Mouse (Mus musculus): ENCODE data around the gene Bend7. TPM values are rescaled to one million over a fixed set of nuclear protein-coding genes. Genes with fewer than 3 reads are reported as not detected.
A peak's percentile ranks its signal among the peaks of the same experiment; 100 is the strongest.

The Bend7 gene
- polyA plus RNA-seq, 1 experiment from 2014 or later, result 5.9 TPM

DNA sequence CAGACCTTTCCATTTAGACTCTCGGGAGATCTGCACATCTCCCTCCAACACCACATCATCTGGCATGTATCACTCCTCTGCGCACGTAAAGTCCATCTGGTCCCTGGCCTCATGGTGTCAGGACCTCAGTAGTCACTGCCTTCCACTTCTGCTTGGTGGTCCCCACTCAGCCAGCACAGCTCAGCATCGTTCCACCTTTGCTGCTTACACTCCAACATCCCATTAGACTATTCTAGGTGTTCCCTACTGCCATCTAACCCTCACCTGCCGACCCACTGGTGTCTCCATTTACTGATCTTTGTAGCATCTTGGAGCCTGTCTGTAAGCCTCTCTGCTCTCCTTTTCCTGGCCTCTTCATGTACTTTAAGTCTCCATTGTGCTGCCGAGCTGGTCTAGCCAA, 67.4 kb downstream of the Bend7 start:
- ATAC-seq (replicated peaks), result no peak
- 91% methylated on average over 6 of the region's 6 CpGs for WGBS

DNA sequence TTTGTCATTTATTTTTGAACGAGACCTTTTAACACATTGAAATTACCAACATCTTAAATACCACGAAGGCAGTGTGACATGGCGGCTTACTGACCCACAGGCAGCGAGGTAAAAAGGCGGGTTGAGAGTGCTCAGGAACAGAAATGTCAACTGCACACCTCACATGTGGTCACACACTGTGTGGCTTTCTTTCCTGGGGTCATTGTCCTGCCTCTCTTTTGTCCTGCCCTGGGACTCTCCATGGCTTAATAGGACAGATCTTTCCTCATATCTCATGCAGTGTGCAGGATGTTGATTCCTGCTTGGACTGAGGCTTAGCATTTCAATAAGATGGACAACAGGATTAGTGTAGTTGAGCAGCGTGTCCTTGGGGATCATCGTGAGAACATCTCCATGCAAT, 69.6 kb downstream of the Bend7 start:
- Histone ChIP-seq H3K36me3 (replicated peaks) (no peaks in the 10 kb centered on the region), H3K4me2 (no peak overlapping the region), H3K27ac (no peak overlapping the region), H3K9ac (no peak overlapping the region), H3K4me1 (peaks cover 4% of the 10 kb centered on the region; the same call in 1 of the 2 replicates), H3K27me3 (replicated peaks) (no peaks in the 10 kb centered on the region), H3K9me3 (no peaks in the 10 kb centered on the region), H3K4me3 (no peak overlapping the region)
- 21% methylated on average over 7 of the region's 7 CpGs for WGBS
- ATAC-seq (replicated peaks), result peak; percentile 28; the same call in 1 of the 2 replicates

More for the DNA sequence above, 67.4 kb downstream of the Bend7 start:
- Histone ChIP-seq H3K4me3 (no peak overlapping the region), H3K36me3 (replicated peaks) (no peaks in the 10 kb centered on the region), H3K9ac (no peak overlapping the region), H3K4me2 (no peak overlapping the region), H3K27me3 (replicated peaks) (no peaks in the 10 kb centered on the region), H3K9me3 (no peaks in the 10 kb centered on the region), H3K4me1 (peaks cover 4% of the 10 kb centered on the region; the same call in 1 of the 2 replicates), H3K27ac (no peak overlapping the region)

DNA sequence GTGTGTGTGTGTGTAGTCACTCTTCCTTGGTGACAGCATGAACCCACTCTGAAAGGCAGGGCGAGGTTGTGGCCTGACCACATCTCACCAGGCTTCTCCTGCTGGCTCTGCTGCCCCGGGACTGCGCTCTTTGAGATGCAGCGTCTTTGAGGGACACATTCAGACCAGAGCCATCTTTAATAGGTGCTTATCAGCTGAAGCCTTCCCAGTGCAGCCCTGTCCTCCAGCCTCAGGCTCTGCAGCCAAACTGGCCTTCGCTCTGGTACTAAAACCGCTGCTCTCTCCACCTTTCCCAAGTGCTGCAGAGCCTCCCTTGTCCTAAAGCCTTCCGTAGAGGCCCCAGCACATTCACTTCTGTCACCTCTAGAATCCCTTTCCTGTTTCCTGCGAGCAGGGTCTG, 74.0 kb downstream of the Bend7 start:
- Histone ChIP-seq H3K4me3 (no peak overlapping the region), H3K4me1 (no peaks in the 10 kb centered on the region), H3K9ac (no peak overlapping the region), H3K27me3 (replicated peaks) (no peaks in the 10 kb centered on the region), H3K27ac (no peak overlapping the region), H3K36me3 (replicated peaks) (no peaks in the 10 kb centered on the region), H3K9me3 (no peaks in the 10 kb centered on the region), H3K4me2 (no peak overlapping the region)
- no peak for ATAC-seq (replicated peaks)
- 88% methylated on average over 8 of the region's 8 CpGs for WGBS

DNA sequence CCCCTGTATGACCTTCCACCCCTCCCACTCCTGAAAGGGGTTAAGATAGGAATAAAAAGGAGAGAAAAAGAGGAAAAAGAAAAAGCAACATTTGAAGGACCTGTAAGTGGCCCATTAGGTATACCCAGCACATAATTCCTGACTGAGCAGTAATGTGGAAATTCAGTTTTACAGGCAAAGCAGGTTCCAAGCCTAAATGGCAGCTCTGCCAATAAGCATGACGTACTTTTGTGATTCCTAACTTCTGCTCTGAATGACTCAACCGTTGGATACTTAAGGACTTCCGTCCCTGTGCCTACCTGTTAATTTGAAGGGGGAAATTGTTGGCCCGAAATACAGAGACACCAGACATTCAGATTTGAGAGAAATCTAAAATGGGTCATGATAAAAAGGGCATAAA, 74.9 kb downstream of the Bend7 start:
- no peaks in the 10 kb centered on the region for H3K36me3 ChIP-seq (replicated peaks)
- no peaks in the 10 kb centered on the region for H3K27me3 ChIP-seq (replicated peaks)
- WGBS, result 91% methylated on average over 4 of the region's 4 CpGs
- H3K9me3 ChIP-seq, result no peaks in the 10 kb centered on the region
- no peak overlapping the region for H3K4me3 ChIP-seq
- no peak overlapping the region for H3K27ac ChIP-seq
- H3K4me1 ChIP-seq, result no peaks in the 10 kb centered on the region
- no peak overlapping the region for H3K9ac ChIP-seq
- ATAC-seq (replicated peaks), result no peak
- H3K4me2 ChIP-seq, result no peak overlapping the region

DNA sequence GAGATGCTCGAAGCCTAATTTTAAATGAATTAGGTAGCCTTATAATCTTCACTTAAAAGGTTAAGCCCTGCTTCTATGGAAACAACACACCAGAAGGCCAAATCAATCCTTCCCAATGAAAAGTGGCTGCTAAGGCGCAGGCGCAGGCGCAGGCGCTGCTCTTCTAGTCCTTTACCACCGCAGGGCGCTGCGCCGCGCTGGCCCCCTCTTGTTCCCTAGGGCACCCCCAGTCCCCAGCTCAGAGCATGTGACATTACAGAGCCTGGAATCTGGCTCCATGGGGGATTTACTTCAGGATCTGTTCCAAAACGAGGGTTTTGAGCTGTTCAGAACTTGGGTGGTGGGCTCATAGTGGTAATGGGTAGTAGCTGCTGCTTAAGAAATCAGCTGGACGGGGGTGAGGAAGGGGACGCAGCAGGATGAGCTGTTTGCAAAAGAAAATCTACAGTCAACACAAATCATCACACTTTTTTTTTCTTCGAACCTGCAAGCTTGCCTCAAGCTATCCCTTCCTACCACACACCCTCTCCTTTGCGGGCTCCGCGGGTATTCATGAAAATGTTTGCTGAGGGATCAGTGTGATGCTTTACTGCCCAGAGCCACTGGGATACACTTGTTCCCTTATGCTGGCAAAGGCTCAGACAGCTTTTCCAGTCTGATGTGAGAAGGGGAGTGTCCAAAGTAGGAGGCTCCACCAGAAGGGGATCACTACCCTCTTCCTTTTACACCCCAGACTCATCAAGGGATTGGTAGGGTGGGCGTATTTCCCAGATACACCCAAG, 85.0 kb downstream of the Bend7 start:
- peak overlapping the region; percentile 26 for H3K4me3 ChIP-seq
- H3K27ac ChIP-seq, result no peak overlapping the region

DNA sequence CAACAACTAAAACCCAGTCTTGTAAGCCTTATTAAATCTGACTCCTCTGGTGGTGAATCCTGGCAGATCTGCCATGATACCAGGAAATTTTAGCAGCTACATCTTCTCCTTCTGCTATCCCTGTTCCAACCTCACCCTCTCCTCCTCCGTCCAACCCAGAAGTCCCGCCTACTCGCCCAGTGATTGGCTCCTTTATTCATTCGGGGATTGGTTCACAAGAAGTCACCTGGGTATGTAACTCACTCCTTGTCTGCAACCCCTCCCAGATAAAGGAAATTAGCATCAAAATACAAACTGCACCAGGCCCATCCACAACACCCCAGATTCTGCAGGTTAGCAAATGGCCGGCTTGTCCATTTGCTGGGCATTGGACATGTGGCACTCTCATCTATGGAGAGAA, 98.7 kb downstream of the Bend7 start:
- H3K4me2 ChIP-seq, result no peak overlapping the region
- no peak for ATAC-seq (replicated peaks)
- no peaks in the 10 kb centered on the region for H3K36me3 ChIP-seq (replicated peaks)
- no peak overlapping the region for H3K9ac ChIP-seq
- no peaks in the 10 kb centered on the region for H3K27me3 ChIP-seq (replicated peaks)
- 45% methylated on average over 5 of the region's 5 CpGs for WGBS
- H3K4me1 ChIP-seq, result peaks cover 5% of the 10 kb centered on the region; the same call in 1 of the 2 replicates
- no peak overlapping the region for H3K4me3 ChIP-seq
- H3K9me3 ChIP-seq, result no peaks in the 10 kb centered on the region
- no peak overlapping the region for H3K27ac ChIP-seq

More for the DNA sequence above, 85.0 kb downstream of the Bend7 start:
- no peak overlapping the region for H3K9ac ChIP-seq
- no peaks in the 10 kb centered on the region for H3K27me3 ChIP-seq (replicated peaks)
- H3K4me2 ChIP-seq, result peak overlapping the region; percentile 42
- peak; percentile 78 for ATAC-seq (replicated peaks)
- WGBS, result 49% methylated on average over 18 of the region's 18 CpGs
- H3K4me1 ChIP-seq, result no peaks in the 10 kb centered on the region
- no peaks in the 10 kb centered on the region for H3K9me3 ChIP-seq
- H3K36me3 ChIP-seq (replicated peaks), result no peaks in the 10 kb centered on the region

DNA sequence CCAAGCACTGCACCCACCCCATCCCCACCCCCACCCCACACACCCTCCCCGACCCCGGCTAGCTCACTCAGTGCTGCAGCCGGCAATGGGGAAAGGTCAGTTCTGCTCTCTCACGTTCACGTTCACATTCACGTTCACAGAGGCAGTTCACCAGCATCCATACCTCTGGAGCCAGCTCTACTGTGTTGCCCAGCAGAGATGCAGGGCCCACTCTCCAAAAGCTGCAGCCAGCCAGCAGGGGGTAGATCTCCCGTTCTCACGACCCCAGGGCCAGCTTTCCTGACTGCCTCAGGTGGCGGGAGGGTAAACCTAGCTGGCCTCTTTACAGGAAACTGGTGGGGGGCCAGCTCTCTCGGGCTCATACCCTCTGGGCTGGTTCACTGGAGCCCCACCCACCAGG, 100.0 kb downstream of the Bend7 start:
- no peak overlapping the region for H3K27ac ChIP-seq
- peaks cover 5% of the 10 kb centered on the region; the same call in 1 of the 2 replicates for H3K4me1 ChIP-seq
- H3K9ac ChIP-seq, result no peak overlapping the region
- H3K4me3 ChIP-seq, result no peak overlapping the region
- H3K36me3 ChIP-seq (replicated peaks), result no peaks in the 10 kb centered on the region
- H3K9me3 ChIP-seq, result no peaks in the 10 kb centered on the region
- no peak for ATAC-seq (replicated peaks)
- H3K27me3 ChIP-seq (replicated peaks), result no peaks in the 10 kb centered on the region
- peak overlapping the region; percentile 28 for H3K4me2 ChIP-seq
- 4% methylated on average over 10 of the region's 10 CpGs for WGBS

DNA sequence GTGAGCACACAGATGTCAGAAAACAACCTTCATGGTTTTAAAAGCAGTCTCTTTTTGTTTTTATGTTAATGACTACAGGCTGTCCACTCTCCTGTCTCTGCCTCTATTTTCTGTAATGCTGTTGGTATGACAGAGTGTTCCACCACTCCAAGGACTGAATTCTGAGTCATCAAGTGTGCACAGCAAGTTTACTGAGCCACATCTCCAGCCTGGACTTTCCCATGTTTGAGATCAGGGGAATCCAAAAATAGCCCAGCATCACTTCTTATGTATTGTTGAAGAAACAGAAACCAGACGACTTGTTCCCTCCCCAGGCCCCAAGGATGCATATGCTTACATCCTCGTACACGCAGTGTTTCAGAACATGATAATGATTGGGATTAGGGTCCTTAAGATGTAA, 102.6 kb downstream of the Bend7 start:
- H3K4me3 ChIP-seq, result no peak overlapping the region
- H3K27me3 ChIP-seq (replicated peaks), result no peaks in the 10 kb centered on the region
- no peak for ATAC-seq (replicated peaks)
- H3K4me2 ChIP-seq, result no peak overlapping the region
- H3K9me3 ChIP-seq, result no peaks in the 10 kb centered on the region
- 87% methylated on average over 3 of the region's 3 CpGs for WGBS
- H3K4me1 ChIP-seq, result peaks cover 5% of the 10 kb centered on the region; the same call in 1 of the 2 replicates
- H3K36me3 ChIP-seq (replicated peaks), result no peaks in the 10 kb centered on the region
- no peak overlapping the region for H3K27ac ChIP-seq
- H3K9ac ChIP-seq, result no peak overlapping the region

DNA sequence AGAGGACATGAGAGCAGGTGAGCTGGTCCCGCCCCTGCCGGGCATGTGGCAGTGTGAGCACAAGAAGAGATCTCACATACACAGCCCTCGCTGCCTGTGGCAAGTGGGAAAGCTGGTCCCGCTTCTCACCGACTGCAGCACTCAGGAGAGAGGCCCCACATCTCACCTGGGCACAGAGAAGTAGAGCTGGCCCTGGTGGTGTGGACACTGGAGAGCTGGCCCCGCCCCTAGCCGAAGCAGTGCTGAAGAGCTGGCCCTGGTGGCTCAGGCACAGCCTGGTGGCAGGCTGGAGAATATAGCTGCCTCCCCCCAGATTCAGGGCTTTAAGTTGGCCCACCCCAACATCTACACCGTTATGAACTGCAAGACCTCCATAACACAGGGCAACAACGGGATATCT, 106.4 kb downstream of the Bend7 start:
- WGBS, result 75% methylated on average over 9 of the region's 9 CpGs
- ATAC-seq (replicated peaks), result no peak
- Histone ChIP-seq H3K27ac (no peak overlapping the region), H3K4me2 (no peak overlapping the region), H3K27me3 (replicated peaks) (no peaks in the 10 kb centered on the region), H3K9ac (no peak overlapping the region), H3K4me1 (no peaks in the 10 kb centered on the region), H3K9me3 (no peaks in the 10 kb centered on the region), H3K4me3 (no peak overlapping the region), H3K36me3 (replicated peaks) (no peaks in the 10 kb centered on the region)

DNA sequence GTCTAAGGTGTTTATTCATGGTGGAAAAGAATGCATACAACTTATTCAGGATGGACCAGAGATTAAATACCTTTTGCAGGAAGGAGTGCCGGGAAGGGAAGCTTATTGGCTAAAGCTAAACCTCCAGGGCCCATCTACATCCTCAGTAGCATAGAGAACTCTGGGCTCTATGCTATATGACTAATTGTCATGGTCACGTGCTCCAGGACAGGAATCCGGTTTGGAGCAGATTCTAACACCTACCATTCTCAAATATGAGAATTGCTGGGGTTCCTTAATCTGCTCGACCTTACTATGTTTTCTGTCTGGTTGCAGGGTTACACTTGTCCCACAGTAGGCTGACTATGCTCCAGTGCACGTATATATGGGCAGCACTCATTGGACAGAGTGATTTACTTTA, 110.4 kb downstream of the Bend7 start:
- Histone ChIP-seq H3K4me1 (no peaks in the 10 kb centered on the region), H3K36me3 (replicated peaks) (no peaks in the 10 kb centered on the region), H3K4me3 (no peak overlapping the region), H3K27me3 (replicated peaks) (no peaks in the 10 kb centered on the region), H3K27ac (no peak overlapping the region), H3K4me2 (no peak overlapping the region), H3K9ac (no peak overlapping the region), H3K9me3 (no peaks in the 10 kb centered on the region)
- 83% methylated on average over 5 of the region's 5 CpGs for WGBS
- no peak for ATAC-seq (replicated peaks)

DNA sequence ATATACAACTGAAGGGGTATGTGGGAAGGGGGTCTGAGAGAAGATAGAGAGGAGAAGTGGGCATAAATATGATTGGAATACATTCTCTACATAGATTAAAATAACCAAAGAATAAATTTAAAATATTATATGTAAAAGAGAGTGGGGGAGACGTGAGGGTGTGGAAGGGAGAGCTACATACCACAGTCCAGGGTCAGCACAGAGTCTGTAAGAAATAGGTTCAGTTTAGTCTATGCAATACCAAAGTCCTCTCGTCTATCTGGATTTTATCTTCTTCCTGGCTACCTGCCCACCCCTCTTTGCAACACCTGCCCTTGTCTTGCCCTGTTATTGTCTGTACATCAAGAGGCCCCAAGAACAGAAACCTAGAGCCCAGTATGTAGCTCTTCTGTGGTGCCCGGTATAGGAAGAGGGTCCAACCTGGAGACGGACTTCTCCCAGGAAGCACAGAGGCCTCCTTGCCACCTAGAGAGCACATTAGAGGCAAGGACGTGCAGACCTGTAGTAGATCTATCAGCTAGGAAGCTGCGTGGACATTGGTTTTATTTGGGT, 110.9 kb downstream of the Bend7 start:
- ATAC-seq (replicated peaks), result no peak
- no peaks in the 10 kb centered on the region for H3K9me3 ChIP-seq
- no peaks in the 10 kb centered on the region for H3K4me1 ChIP-seq
- H3K36me3 ChIP-seq (replicated peaks), result no peaks in the 10 kb centered on the region
- H3K4me2 ChIP-seq, result no peak overlapping the region
- no peak overlapping the region for H3K4me3 ChIP-seq
- no peak overlapping the region for H3K9ac ChIP-seq
- H3K27ac ChIP-seq, result no peak overlapping the region
- no peaks in the 10 kb centered on the region for H3K27me3 ChIP-seq (replicated peaks)
- WGBS, result 91% methylated on average over 6 of the region's 6 CpGs

DNA sequence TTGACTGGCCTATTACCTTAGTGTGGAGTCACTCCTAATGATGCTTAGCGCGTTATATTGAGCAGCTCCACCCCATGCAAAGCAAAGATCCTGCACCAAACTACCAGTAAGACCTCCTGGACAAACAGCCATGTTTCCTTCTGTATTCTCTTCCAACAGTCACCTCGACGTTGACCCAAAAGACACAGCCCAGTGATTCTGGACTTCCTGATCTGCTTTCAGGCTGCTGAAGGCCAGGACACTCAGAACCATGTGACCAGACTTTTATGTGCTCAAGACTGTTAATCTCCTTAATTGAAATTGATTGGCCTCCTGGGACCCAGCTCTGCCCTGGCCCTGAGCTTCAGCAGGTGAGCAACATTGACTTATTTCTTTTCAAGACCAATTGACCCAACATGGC, 111.4 kb downstream of the Bend7 start:
- Histone ChIP-seq H3K4me1 (no peaks in the 10 kb centered on the region), H3K36me3 (replicated peaks) (no peaks in the 10 kb centered on the region), H3K9ac (no peak overlapping the region), H3K4me3 (no peak overlapping the region), H3K27me3 (replicated peaks) (no peaks in the 10 kb centered on the region), H3K9me3 (no peaks in the 10 kb centered on the region), H3K27ac (no peak overlapping the region), H3K4me2 (no peak overlapping the region)
- no peak for ATAC-seq (replicated peaks)
- 86% methylated on average over 4 of the region's 4 CpGs for WGBS

DNA sequence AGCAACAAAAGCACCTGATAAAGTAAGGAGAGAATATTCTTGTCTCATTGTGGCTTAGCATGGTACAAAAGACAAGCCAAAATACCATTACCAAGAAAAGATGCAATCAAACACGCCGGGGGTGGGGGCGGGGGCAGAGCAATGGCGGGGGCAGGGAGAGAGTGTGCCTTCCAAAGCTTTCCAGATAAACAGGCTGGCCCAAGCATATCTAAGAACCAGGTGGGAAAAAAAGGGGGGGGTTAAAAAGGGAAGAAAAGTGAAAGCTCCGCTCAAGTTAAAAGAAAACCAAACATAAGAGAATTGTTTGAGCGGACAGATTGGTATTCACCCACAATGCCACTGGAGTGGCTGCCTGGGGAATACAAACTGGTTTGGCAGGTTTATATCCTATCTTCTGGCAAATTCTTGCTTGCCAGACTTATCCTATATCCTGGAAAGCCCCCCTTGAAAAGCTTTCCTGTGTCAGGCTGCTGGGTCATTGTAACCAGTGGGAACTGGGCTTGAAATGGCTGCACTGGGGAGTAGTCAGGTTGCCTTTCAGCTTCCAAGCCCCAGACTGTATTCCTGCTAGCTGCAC, 111.9 kb downstream of the Bend7 start:
- 78% methylated on average over 6 of the region's 6 CpGs for WGBS
- no peaks in the 10 kb centered on the region for H3K36me3 ChIP-seq (replicated peaks)
- no peak overlapping the region for H3K27ac ChIP-seq
- no peak overlapping the region for H3K4me3 ChIP-seq
- H3K27me3 ChIP-seq (replicated peaks), result no peaks in the 10 kb centered on the region
- H3K9me3 ChIP-seq, result no peaks in the 10 kb centered on the region
- no peaks in the 10 kb centered on the region for H3K4me1 ChIP-seq
- no peak overlapping the region for H3K9ac ChIP-seq
- ATAC-seq (replicated peaks), result no peak
- H3K4me2 ChIP-seq, result no peak overlapping the region
